Mouse (Mus musculus) forebrain, postnatal 0 days (tissue): ENCODE data around the gene Stpg4. TPM values are rescaled to one million over a fixed set of nuclear protein-coding genes. Genes with fewer than 3 reads are reported as not detected.

Experiments
- ATAC-seq: fragments of 200-750 bp; cut with Nextera tagmentation; 2 replicates; pipeline ENCODE4 v1.8.0; 2017; ENCODE audit warnings: mild to moderate bottlenecking, moderate library complexity
- DNase-seq: peaks from one replicate; pipeline ENCODE4 v3.0.0-alpha.2; 2015
- H3K27ac ChIP-seq: fragments of 300-500 bp; sonication (generic); 2 replicates; pipeline ENCODE4 v1.5.1; 2014; ENCODE audit warnings: low read depth, mild to moderate bottlenecking, antibody characterized with exemption, low read length, moderate library complexity, mixed read lengths
- H3K27me3 ChIP-seq: fragments of 300-500 bp; sonication (generic); 2 replicates; pipeline ENCODE4 v1.6.1; 2014; ENCODE audit warnings: mild to moderate bottlenecking, low read length, mixed read lengths; ENCODE audit not compliant: insufficient read depth
- H3K36me3 ChIP-seq: fragments of 300-500 bp; sonication (generic); 2 replicates; pipeline ENCODE4 v1.6.1; 2014; ENCODE audit warnings: mild to moderate bottlenecking, moderate library complexity; ENCODE audit not compliant: insufficient read depth
- H3K4me1 ChIP-seq: fragments of 300-500 bp; sonication (generic); 2 replicates; pipeline ENCODE4 v1.6.1; 2014; ENCODE audit warnings: antibody characterized with exemption; ENCODE audit not compliant: insufficient read depth
- H3K4me2 ChIP-seq: fragments of 300-500 bp; sonication (generic); 2 replicates; pipeline ENCODE4 v1.6.1; 2014; ENCODE audit warnings: low read depth, mild to moderate bottlenecking, moderate library complexity
- H3K4me3 ChIP-seq: fragments of 300-500 bp; sonication (generic); 2 replicates; pipeline ENCODE4 v1.5.1; 2014; ENCODE audit warnings: low read depth, low read length, mixed read lengths
- H3K9ac ChIP-seq: fragments of 300-500 bp; sonication (generic); 2 replicates; pipeline ENCODE4 v1.6.1; 2014; ENCODE audit warnings: mild to moderate bottlenecking
- H3K9me3 ChIP-seq: fragments of 300-500 bp; sonication (generic); 2 replicates; pipeline ENCODE4 v1.6.1; 2016; ENCODE audit warnings: low read length
- CTCF ChIP-seq: sonication (generic); IDR thresholded peaks from 2 replicates; pipeline ENCODE4 v1.5.1; 2016; ENCODE audit warnings: antibody characterized with exemption, control low read depth, low read depth
- WGBS: fragments of 180-500 bp; shearing (Covaris S2); extraction: QIAGEN DNeasy Blood & Tissue Kit; methylation state at CpG from one replicate; pipeline ENCODE4 v1.1.7; 2014; 5-methylcytosine and 5-hydroxymethylcytosine counted together
- polyA plus RNA-seq: library from polyadenylated mRNA; unstranded; fragments of >200 nt; fragmentation: Nextera tagmentation; extraction: Ambion mirVana; gene quantifications from 2 replicates; pipeline ENCODE4 v1.2.1, GENCODE M21; 2015
- total RNA-seq: library from RNA; depleted of rRNA; stranded (reverse); fragments of >200 nt; gene quantifications from 2 replicates; pipeline ENCODE4 v1.2.3, GENCODE M21; 2014

Stpg4 gene
- total and polyA plus RNA-seq, 2 experiments from 2014 or later, result not detected

DNA sequence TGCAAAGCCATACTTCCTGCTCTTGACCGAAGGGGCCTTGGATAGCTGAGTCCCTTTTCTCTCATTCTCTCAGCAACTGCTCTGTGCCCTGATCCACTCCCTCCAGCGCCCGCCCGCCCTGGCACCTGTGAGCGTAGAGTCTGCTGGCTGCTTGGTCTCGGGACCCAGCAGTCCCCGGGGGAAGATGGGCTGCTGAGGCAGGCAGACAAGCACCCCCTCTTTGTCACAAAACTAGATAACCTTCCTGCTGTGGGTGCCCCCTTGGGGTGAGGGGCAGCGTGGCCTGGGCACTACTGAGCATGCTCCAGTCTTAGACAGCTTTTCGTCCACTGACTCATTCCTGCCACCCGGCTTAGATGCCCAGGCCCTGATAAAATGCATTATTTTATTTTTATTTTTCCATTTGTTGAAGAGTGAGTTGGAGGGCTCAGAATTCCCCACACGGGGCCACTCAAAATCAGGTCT is 48.3 kb downstream of the Stpg4 start:
- Histone ChIP-seq H3K4me3 (no peak overlapping the region), H3K4me1 (peaks cover 20% of the 10 kb centered on the region; the same call in 1 of the 2 replicates), H3K4me2 (no peak overlapping the region), H3K27me3 (no peaks in the 10 kb centered on the region), H3K36me3 (no peaks in the 10 kb centered on the region), H3K9me3 (no peaks in the 10 kb centered on the region), H3K9ac (no peak overlapping the region), H3K27ac (peak overlapping the region; percentile 76; the same call in 1 of the 2 replicates)
- 79% methylated on average over 11 of the region's 11 CpGs for WGBS
- TF ChIP-seq CTCF, result no peak
- DNase-seq, result no peak
- no peak for ATAC-seq

DNA sequence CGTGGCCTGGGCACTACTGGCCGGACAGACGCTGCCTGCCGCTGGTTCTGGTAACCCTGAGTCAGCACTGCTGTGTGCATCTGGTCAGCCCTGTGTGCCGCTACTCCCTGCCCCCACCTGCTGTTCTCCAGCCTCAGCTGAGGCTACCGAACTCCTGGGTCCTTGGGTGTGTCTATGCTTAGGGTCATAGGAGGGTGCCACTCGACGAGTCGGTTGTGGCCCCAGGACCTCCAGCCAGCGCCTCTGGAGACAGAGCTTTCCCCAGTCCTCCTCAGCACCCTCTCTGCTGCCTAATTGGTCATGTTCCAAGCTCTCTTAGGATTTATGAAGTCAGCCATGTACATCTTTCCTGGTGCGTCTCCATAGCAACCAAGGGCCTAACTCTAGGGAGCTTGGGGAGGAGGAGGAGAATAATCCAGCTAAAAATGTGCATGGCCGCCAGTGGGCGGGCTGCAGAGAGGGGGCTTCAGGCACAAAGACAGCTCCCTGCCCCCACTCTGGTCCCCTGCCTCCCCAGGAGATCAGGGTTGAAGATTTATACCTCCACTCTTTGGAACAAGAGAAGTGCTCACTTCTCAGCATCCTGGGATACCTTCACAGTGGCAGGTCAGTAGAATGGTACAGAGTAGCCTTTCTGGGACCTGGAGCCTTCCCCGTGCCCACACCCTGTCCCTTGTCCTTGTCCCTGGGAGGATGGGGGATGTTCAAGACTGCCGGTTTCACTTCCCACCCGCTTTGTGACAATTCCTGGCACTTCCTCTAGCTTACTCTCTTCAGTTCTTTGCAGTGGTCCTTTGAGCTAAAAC is 49.0 kb downstream of the Stpg4 start:
- no peaks in the 10 kb centered on the region for H3K36me3 ChIP-seq
- ATAC-seq (peak; percentile 84), DNase-seq (peak; percentile 83)
- no peaks in the 10 kb centered on the region for H3K27me3 ChIP-seq
- H3K4me3 ChIP-seq, result no peak overlapping the region
- H3K9me3 ChIP-seq, result no peaks in the 10 kb centered on the region
- H3K9ac ChIP-seq, result no peak overlapping the region
- H3K27ac ChIP-seq, result peak overlapping the region; percentile 76
- 39% methylated on average over 16 of the region's 16 CpGs for WGBS
- H3K4me1 ChIP-seq, result peaks cover 20% of the 10 kb centered on the region; the same call in 1 of the 2 replicates
- H3K4me2 ChIP-seq, result no peak overlapping the region
- TF ChIP-seq CTCF, result peak; percentile 53

DNA sequence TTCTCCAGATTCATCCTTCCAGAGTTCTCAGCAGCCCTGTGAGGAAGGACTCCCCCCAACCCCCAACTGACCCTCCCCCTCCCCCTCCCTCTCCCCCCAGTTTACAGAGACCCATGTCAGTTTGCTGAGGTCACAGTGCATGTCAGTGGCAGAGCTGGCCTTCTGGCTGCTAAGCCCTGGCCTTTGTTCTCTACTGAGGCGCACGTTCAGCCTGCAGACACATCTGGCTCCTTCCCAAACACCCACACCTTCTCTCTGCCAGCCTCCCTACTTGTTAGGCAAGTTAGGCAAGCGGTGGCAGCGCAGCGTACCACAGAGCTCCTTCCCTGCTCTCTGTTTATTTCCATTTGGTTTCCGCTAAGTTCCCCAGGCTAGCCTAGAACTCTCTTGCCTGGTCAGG is 50.0 kb downstream of the Stpg4 start:
- H3K27ac ChIP-seq, result no peak overlapping the region
- H3K9ac ChIP-seq, result no peak overlapping the region
- 36% methylated on average over 6 of the region's 6 CpGs for WGBS
- TF ChIP-seq CTCF, result no peak
- H3K4me1 ChIP-seq, result peaks cover 21% of the 10 kb centered on the region; the same call in 1 of the 2 replicates
- H3K4me3 ChIP-seq, result no peak overlapping the region
- DNase-seq, result peak; percentile 48
- no peak overlapping the region for H3K4me2 ChIP-seq
- H3K9me3 ChIP-seq, result no peaks in the 10 kb centered on the region
- ATAC-seq, result 0 out of 2 replicates have a peak, but pooled peaks have one; percentile 18
- no peaks in the 10 kb centered on the region for H3K36me3 ChIP-seq
- H3K27me3 ChIP-seq, result no peaks in the 10 kb centered on the region

DNA sequence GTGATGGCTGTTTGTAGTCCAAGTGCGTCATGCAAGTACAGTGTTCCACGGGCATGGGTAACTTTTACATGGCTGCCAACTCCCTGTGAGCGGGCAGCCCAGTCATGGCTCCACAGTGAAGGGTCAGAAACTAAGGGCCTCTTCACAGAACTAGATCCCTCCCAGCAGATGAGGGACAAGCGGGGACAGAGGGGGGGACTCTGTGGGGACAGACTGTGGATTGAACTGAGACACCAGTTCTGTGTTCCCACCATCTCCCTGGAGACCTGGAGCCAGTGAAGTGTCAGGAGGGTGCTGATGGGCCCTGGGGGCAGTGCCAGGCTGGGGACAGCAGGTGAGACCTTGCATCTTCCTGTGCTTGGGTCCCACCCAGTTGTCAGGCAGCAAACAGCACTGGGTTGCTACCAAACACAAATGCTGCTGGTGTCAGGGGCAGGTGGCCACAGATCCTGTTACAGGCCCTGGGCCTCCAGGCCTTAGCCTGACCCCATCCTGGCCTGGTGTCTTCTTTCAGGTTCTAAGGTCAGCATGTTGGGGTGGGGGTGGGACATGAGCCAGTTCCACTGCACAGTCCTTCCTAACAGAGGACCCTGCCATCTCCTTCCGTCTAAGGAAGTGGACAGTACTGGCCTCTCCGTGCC is 50.6 kb downstream of the Stpg4 start:
- Histone ChIP-seq H3K4me2 (no peak overlapping the region), H3K27me3 (no peaks in the 10 kb centered on the region), H3K36me3 (no peaks in the 10 kb centered on the region), H3K27ac (no peak overlapping the region), H3K4me1 (peaks cover 24% of the 10 kb centered on the region; the same call in 1 of the 2 replicates), H3K9me3 (no peaks in the 10 kb centered on the region), H3K4me3 (no peak overlapping the region), H3K9ac (no peak overlapping the region)
- TF ChIP-seq CTCF, result no peak
- WGBS, result 84% methylated on average over 6 of the region's 6 CpGs
- no peak for DNase-seq
- no peak for ATAC-seq

DNA sequence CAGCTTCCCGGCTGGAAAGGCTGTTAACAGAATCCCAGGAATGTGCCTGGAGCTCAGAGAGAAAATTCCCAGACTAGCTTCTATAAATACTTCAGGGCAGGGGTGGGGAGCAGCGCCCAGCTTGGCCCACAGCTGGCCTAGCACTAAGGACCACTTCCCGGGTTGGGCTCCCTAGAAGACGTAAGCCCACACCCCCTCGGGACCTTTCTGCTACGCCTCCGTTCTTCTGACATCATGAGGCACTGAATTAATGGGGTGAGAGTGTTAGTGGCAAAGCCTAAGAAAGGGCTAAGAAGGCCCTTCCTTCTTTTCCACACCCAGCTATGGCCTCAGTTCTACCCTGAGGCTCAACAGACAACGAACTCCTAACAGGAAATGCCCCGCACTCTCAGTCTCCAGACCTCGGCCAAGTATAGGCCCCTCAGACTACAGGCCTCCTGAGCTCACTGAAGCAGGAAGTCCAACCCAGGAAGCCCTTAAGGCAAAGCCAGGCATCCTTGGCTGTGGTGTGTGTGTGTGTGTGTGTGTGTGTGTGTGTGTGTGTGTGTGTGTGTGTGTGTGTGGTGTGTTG is 51.5 kb downstream of the Stpg4 start:
- no peak overlapping the region for H3K27ac ChIP-seq
- WGBS, result 75% methylated on average over 10 of the region's 10 CpGs
- H3K4me3 ChIP-seq, result no peak overlapping the region
- ATAC-seq (no peak), DNase-seq (no peak)
- H3K9me3 ChIP-seq, result no peaks in the 10 kb centered on the region
- no peak for TF ChIP-seq CTCF
- H3K36me3 ChIP-seq, result no peaks in the 10 kb centered on the region
- H3K27me3 ChIP-seq, result no peaks in the 10 kb centered on the region
- no peak overlapping the region for H3K9ac ChIP-seq
- peaks cover 24% of the 10 kb centered on the region; the same call in 1 of the 2 replicates for H3K4me1 ChIP-seq
- H3K4me2 ChIP-seq, result no peak overlapping the region

DNA sequence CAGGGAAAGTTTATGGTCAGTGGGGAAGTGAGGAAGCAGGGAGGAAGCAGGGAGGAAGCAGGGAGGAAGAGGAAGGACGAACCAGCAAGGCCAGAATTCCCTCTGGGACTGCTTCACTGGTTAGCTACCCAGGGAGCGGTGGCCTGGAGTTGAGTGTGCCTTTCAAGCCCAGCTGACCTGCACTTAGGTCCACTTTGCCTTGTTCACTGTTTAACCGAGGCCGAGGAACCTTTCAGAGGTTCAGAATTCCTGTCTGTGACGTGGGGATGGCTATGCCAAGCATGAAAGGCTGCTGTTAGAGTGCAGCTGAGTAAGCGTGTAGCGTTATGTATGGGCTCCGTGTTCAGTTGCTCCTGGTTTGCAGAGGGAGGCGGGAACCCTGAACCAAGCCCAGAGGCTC is 54.2 kb downstream of the Stpg4 start:
- H3K27ac ChIP-seq, result peak overlapping the region; percentile 74
- 93% methylated on average over 9 of the region's 9 CpGs for WGBS

More for the DNA sequence above, 54.2 kb downstream of the Stpg4 start:
- no peaks in the 10 kb centered on the region for H3K9me3 ChIP-seq
- no peak overlapping the region for H3K4me2 ChIP-seq
- no peak for DNase-seq
- no peak overlapping the region for H3K9ac ChIP-seq
- no peak for ATAC-seq
- H3K4me3 ChIP-seq, result no peak overlapping the region
- H3K36me3 ChIP-seq, result no peaks in the 10 kb centered on the region
- no peak for TF ChIP-seq CTCF
- H3K4me1 ChIP-seq, result peaks cover 16% of the 10 kb centered on the region
- H3K27me3 ChIP-seq, result no peaks in the 10 kb centered on the region
